Mouse (Mus musculus): ENCODE measurements around the gene Usp43.

DNA sequence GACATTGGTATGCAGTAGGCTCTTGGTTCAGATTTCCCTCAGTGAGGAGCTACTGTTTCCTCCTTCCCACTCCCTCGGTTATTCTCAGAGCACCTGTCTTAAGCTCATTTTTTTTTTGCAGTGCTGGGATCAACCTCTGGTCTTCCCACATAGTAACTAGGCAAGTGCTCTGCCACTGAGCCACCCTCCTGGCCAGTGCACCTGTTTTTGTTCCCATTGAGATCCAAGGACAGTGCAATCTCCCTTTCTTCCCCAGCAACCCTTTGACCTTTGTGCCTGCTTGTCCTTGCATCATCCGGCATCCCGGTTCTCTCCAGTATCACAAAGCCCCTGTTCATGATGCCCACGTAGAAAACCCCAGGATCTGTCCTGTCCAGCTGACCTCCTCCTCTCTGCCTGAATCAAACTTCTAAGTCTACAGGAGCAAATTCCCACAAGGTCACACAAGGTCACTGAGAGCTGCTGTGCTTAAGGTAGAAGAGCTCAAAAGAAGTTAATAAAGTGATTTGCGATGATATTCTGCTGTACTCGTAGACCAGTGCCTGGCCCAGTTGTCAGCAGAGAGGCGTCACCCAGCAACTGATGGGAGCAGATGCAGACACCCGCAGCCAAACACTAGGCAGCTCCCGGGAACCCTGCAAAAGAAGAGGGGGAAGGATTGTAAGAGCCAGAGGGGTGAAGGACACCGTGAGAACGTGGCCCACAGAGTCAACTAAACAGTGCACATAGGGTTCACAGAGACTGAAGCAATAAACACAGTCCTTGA, 114.9 kb downstream of the Usp43 start:
- TF ChIP-seq CTCF (conservative IDR thresholded peaks at IDR 0.05; ENCODE audit: low read length) (no peak), NANOG (IDR thresholded peaks at IDR 0.05; ENCODE audit: borderline replicate concordance, low read length) (no peak)

Data from E14TG2a.4 (cell line).